Mouse (Mus musculus) olfactory bulb, adult 2 months (tissue): ENCODE data around the gene Kin.

Experiments
- CTCF ChIP-seq: fragments of 200-500 bp; IDR thresholded peaks from 2 replicates; pipeline ENCODE4 v1.5.1; 2012; ENCODE audit warnings: low read depth, mild to moderate bottlenecking, low read length, moderate library complexity; ENCODE audit not compliant: insufficient read depth
- POLR2A ChIP-seq: fragments of 200-500 bp; IDR thresholded peaks from 2 replicates; pipeline ENCODE4 v1.6.1; 2012; ENCODE audit warnings: mild to moderate bottlenecking, low read depth, low read length, moderate library complexity; ENCODE audit not compliant: insufficient read depth

DNA sequence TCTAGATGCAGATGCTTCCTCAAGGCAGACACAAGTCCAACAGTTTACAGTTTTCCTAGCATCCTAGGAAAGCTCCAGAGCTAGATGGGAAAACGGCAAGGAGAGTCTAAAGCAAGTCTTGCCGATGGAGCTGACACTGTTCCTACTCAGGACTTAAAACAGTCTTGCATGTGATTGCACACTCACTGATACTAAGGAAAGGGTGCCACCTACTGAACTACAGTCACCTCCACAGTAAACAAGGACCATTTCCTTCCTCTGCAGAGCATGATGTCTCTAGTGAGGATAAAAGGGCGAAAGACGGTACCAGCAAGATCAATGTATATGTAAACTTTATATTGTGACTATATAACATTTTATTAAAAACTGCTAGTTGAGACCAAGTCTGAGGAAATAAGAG, 46.7 kb upstream of the Kin start:
- TF ChIP-seq CTCF (no peak), POLR2A (no peak)
